Mouse (Mus musculus) embryonic fibroblast, embryonic 13.5 days (primary cell): Measurements from ENCODE around the gene Akt3.

Experiments
- CTCF ChIP-seq: IDR thresholded peaks from 2 replicates; pipeline ENCODE4 v1.5.1; 2011; ENCODE audit warnings: mild to moderate bottlenecking, control low read depth, low read length, moderate library complexity, borderline replicate concordance; ENCODE audit not compliant: insufficient read depth
- POLR2A ChIP-seq: IDR thresholded peaks from 2 replicates; pipeline ENCODE4 v1.6.1; 2011; ENCODE audit warnings: low read depth, mild to moderate bottlenecking, control low read depth, low read length, moderate library complexity

GRCm38 (mm10) chr1:177236249-177236648 lies 21.8 kb downstream of the Akt3 start:
- TF ChIP-seq CTCF (no peak), POLR2A (no peak)
